In the genomic region with DNA sequence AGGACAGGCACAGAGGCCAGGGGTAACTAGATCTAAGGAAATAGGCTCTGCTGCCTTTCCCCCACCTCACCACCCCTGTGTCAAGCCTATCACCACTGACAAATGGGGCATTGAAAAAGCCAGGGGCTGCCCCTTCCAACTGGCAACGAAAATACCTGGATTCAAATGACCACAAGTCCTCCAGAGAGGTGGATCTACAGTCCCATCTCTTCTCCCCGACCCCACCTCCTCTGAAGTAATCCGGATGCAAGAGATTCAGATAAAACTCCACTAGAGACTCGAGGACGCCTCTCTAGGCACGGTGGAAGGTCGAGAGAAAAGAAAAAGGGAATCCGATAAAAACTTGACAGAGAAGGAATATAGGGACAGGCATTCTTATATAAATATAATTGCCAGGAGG, we compare ENCODE assay signal across 8 mouse cellular contexts. TPM values are rescaled to one million over a fixed set of nuclear protein-coding genes. Genes with fewer than 3 reads are reported as not detected.
DNase-seq lines count a peak whose midpoint lies in the region; ATAC-seq and TF ChIP-seq lines count a peak whose summit lies in the region.

No protein-coding gene starts in this region.

- peak overlapping the region; percentile 57 for H3K4me3 ChIP-seq in heart, embryonic 11.5 days (ENCODE audit: low read depth, low read length)
- peak overlapping the region; percentile 27 for H3K4me3 ChIP-seq in bone marrow, adult 2 months (replicated peaks; ENCODE audit: control insufficient read depth, low read depth, low read length)
- peak overlapping the region; percentile 66 for H3K4me3 ChIP-seq in hindbrain, embryonic 11.5 days (ENCODE audit: low read depth, low read length)
- H3K4me3 ChIP-seq in midbrain, embryonic 14.5 days (replicated peaks; ENCODE audit: low read depth, low read length), result peak overlapping the region; percentile 57

- no peak for TF ChIP-seq CTCF in bone marrow, adult 2 months (IDR thresholded peaks at IDR 0.05; ENCODE audit: control insufficient read depth, insufficient read depth, low read length)

- H3K9me3 ChIP-seq in heart, embryonic 11.5 days (replicated peaks; ENCODE audit: control insufficient read depth, low read length), result no peaks in the 10 kb centered on the region
- no peaks in the 10 kb centered on the region for H3K9me3 ChIP-seq in hindbrain, embryonic 11.5 days (ENCODE audit: control insufficient read depth, low read length)
- no peaks in the 10 kb centered on the region for H3K9me3 ChIP-seq in midbrain, embryonic 14.5 days (ENCODE audit: control insufficient read depth, low read length)

- no peak for TF ChIP-seq POLR2A in bone marrow, adult 2 months (IDR thresholded peaks at IDR 0.05; ENCODE audit: borderline replicate concordance, control insufficient read depth, low read depth, low read length)

- no peaks in the 10 kb centered on the region for H3K36me3 ChIP-seq in heart, embryonic 11.5 days (ENCODE audit: control insufficient read depth, insufficient read depth, low read length)
- H3K36me3 ChIP-seq in hindbrain, embryonic 11.5 days (ENCODE audit: control insufficient read depth, insufficient read depth, low read length), result 0 out of 2 replicates have a peak, but pooled peaks cover 5% of the 10 kb centered on the region
- H3K36me3 ChIP-seq in midbrain, embryonic 14.5 days (ENCODE audit: control insufficient read depth, insufficient read depth, low read length), result 0 out of 2 replicates have a peak, but pooled peaks cover 17% of the 10 kb centered on the region

- H3K4me2 ChIP-seq in heart, embryonic 11.5 days, result peak overlapping the region; percentile 61
- peak overlapping the region; percentile 74 for H3K4me2 ChIP-seq in hindbrain, embryonic 11.5 days (replicated peaks; ENCODE audit: low read depth, low read length)
- H3K4me2 ChIP-seq in midbrain, embryonic 14.5 days (ENCODE audit: low read length), result peak overlapping the region; percentile 68

- ATAC-seq in heart, embryonic 11.5 days (replicated peaks; ENCODE audit: insufficient number of reproducible peaks, low FRiP score, low TSS enrichment), result no peak
- ATAC-seq in hindbrain, embryonic 11.5 days (ENCODE audit: low FRiP score), result no peak
- ATAC-seq in midbrain, embryonic 14.5 days (ENCODE audit: low FRiP score, low TSS enrichment), result no peak
- ATAC-seq in frontal cortex, adult (ENCODE audit: low TSS enrichment), result no peak

- under 1% methylated on average over 8 of the region's 8 CpGs for WGBS in heart, embryonic 11.5 days (ENCODE audit: insufficient replicate concordance)
- under 1% methylated on average over 8 of the region's 8 CpGs for WGBS in bone marrow, adult 2 months
- WGBS in hindbrain, embryonic 11.5 days, result 5% methylated on average over 8 of the region's 8 CpGs
- WGBS in midbrain, embryonic 14.5 days, result under 1% methylated on average over 8 of the region's 8 CpGs

- intact Hi-C loops in left cerebral cortex, postnatal 10 days (cut with DNase I), result no loop called here

- H3K27ac ChIP-seq in heart, embryonic 11.5 days (ENCODE audit: low read depth, low read length), result peak overlapping the region; percentile 85; the same call in 1 of the 2 replicates
- H3K27ac ChIP-seq in bone marrow, adult 2 months (ENCODE audit: control insufficient read depth, insufficient read depth, low read depth, low read length, poor library complexity), result no peak overlapping the region
- peak overlapping the region; percentile 96 for H3K27ac ChIP-seq in hindbrain, embryonic 11.5 days (ENCODE audit: low read depth, low read length)
- H3K27ac ChIP-seq in midbrain, embryonic 14.5 days (replicated peaks; ENCODE audit: low read depth, low read length), result peak overlapping the region; percentile 96

- peak overlapping the region; percentile 73 for H3K9ac ChIP-seq in heart, embryonic 11.5 days (ENCODE audit: low read depth, low read length)
- H3K9ac ChIP-seq in hindbrain, embryonic 11.5 days (ENCODE audit: low read depth, low read length), result peak overlapping the region; percentile 89
- peak overlapping the region; percentile 73 for H3K9ac ChIP-seq in midbrain, embryonic 14.5 days (replicated peaks; ENCODE audit: low read length)

- no peak for DNase-seq in heart, postnatal 4 days
- peak; percentile 29 for DNase-seq in hindbrain, embryonic 11.5 days (ENCODE audit: low spot score)
- no peak for DNase-seq in midbrain, embryonic 14.5 days
- DNase-seq in left cerebral cortex, postnatal 10 days (ENCODE audit: extremely low spot score in 1 of 2, low spot score in 2 of 2), result no peak
- DNase-seq in left cerebral cortex, adult 9 months (ENCODE audit: low spot score in 2 of 2), result no peak

- H3K27me3 ChIP-seq in heart, embryonic 11.5 days (ENCODE audit: control insufficient read depth, insufficient read depth, low read length), result no peaks in the 10 kb centered on the region
- H3K27me3 ChIP-seq in hindbrain, embryonic 11.5 days (ENCODE audit: control insufficient read depth, insufficient read depth, low read length), result no peaks in the 10 kb centered on the region
- H3K27me3 ChIP-seq in midbrain, embryonic 14.5 days (ENCODE audit: control insufficient read depth, insufficient read depth, low read length), result no peaks in the 10 kb centered on the region

- H3K4me1 ChIP-seq in heart, embryonic 11.5 days (ENCODE audit: control insufficient read depth, insufficient read depth, low read length), result peaks cover 9% of the 10 kb centered on the region
- peaks cover 3% of the 10 kb centered on the region; the same call in 1 of the 2 replicates for H3K4me1 ChIP-seq in bone marrow, adult 2 months (ENCODE audit: control insufficient read depth, insufficient read depth, low read length)
- peaks cover 3% of the 10 kb centered on the region for H3K4me1 ChIP-seq in hindbrain, embryonic 11.5 days (replicated peaks; ENCODE audit: control insufficient read depth, insufficient read depth, low read length)
- peaks cover 15% of the 10 kb centered on the region for H3K4me1 ChIP-seq in midbrain, embryonic 14.5 days (ENCODE audit: control insufficient read depth, insufficient read depth, low read length)

RNA-seq across cellular contexts. Expression of gene Mphosph9, which starts 0.9 kb away (rescaled TPM):
- 11.5 and 15.5 TPM in 2 replicates for polyA plus RNA-seq in heart, embryonic 11.5 days (2014; fragmentation: Nextera tagmentation; extraction: Ambion mirVana)
- total RNA-seq in heart, postnatal 4 days (2021), result 10 to 100 TPM; 12.1 to 13.9 TPM
- polyA plus RNA-seq in bone marrow, adult 2 months (2011; ENCODE audit: insufficient read depth, insufficient read length, low replicate concordance, missing spikeins), result 7.1 and 10.3 TPM in 2 replicates
- 15.5 and 20.5 TPM in 2 replicates for polyA plus RNA-seq in hindbrain, embryonic 11.5 days (2014; fragmentation: Nextera tagmentation; extraction: Ambion mirVana)
- polyA plus RNA-seq in midbrain, embryonic 14.5 days (2014; fragmentation: Nextera tagmentation; extraction: Ambion mirVana), result 11.7 and 16.8 TPM in 2 replicates
- 10 to 100 TPM; 19.4 to 23.2 TPM for total RNA-seq in left cerebral cortex, postnatal 10 days (2021)

RNA-seq across cellular contexts. Expression of gene 2810006K23Rik, which starts 1.1 kb away (rescaled TPM):
- 14.8 and 19.1 TPM in 2 replicates for polyA plus RNA-seq in heart, embryonic 11.5 days (2014; fragmentation: Nextera tagmentation; extraction: Ambion mirVana)
- 10 to 100 TPM; 11.7 to 13.0 TPM for total RNA-seq in heart, postnatal 4 days (2021)
- 3.1 and 6.3 TPM in 2 replicates for polyA plus RNA-seq in bone marrow, adult 2 months (2011; ENCODE audit: insufficient read depth, insufficient read length, low replicate concordance, missing spikeins)
- polyA plus RNA-seq in hindbrain, embryonic 11.5 days (2014; fragmentation: Nextera tagmentation; extraction: Ambion mirVana), result 17.4 and 19.7 TPM in 2 replicates
- polyA plus RNA-seq in midbrain, embryonic 14.5 days (2014; fragmentation: Nextera tagmentation; extraction: Ambion mirVana), result 9.1 and 10.6 TPM in 2 replicates
- 10 to 100 TPM; 11.2 to 13.3 TPM for total RNA-seq in left cerebral cortex, postnatal 10 days (2021)

RNA-seq across cellular contexts. Expression of gene Cdk2ap1, which starts 36.1 kb away (rescaled TPM):
- 94.3 and 96.8 TPM in 2 replicates for polyA plus RNA-seq in heart, embryonic 11.5 days (2014; fragmentation: Nextera tagmentation; extraction: Ambion mirVana)
- total RNA-seq in heart, postnatal 4 days (2021), result 100 to 1,000 TPM; 201 to 202 TPM
- polyA plus RNA-seq in bone marrow, adult 2 months (2011; ENCODE audit: insufficient read depth, insufficient read length, low replicate concordance, missing spikeins), result 35.9 and 43.9 TPM in 2 replicates
- 155 and 243 TPM in 2 replicates for polyA plus RNA-seq in hindbrain, embryonic 11.5 days (2014; fragmentation: Nextera tagmentation; extraction: Ambion mirVana)
- polyA plus RNA-seq in midbrain, embryonic 14.5 days (2014; fragmentation: Nextera tagmentation; extraction: Ambion mirVana), result 72.3 and 76.7 TPM in 2 replicates
- 10 to 100 TPM; 86.3 to 97.3 TPM for total RNA-seq in left cerebral cortex, postnatal 10 days (2021)
